Mouse (Mus musculus) small intestine, adult 2 months (tissue): ENCODE data around the gene Slc2a6. TPM values are rescaled to one million over a fixed set of nuclear protein-coding genes. Genes with fewer than 3 reads are reported as not detected.

Source experiments
- H3K27ac ChIP-seq: fragments of 200-500 bp; 2 replicates; pipeline ENCODE4 v1.5.1; 2012; ENCODE audit warnings: low read depth, low read length, control low read depth, inconsistent platforms; ENCODE audit not compliant: insufficient read depth
- H3K27me3 ChIP-seq: fragments of 200-500 bp; 2 replicates; pipeline ENCODE4 v1.6.1; 2012; ENCODE audit warnings: mild to moderate bottlenecking, moderate library complexity, low read length, inconsistent platforms; ENCODE audit not compliant: control insufficient read depth, insufficient read depth
- H3K36me3 ChIP-seq: fragments of 200-500 bp; 2 replicates; pipeline ENCODE4 v1.6.1; 2012; ENCODE audit warnings: mild to moderate bottlenecking, low read length, control low read depth, inconsistent platforms; ENCODE audit not compliant: control insufficient read depth, insufficient read depth
- H3K4me1 ChIP-seq: fragments of 200-500 bp; 2 replicates; pipeline ENCODE4 v1.6.1; 2012; ENCODE audit warnings: low read length, inconsistent platforms, mixed read lengths; ENCODE audit not compliant: control insufficient read depth, insufficient read depth, insufficient read length
- H3K4me3 ChIP-seq: fragments of 200-500 bp; 2 replicates; pipeline ENCODE4 v1.5.1; 2012; ENCODE audit warnings: low read depth, mild to moderate bottlenecking, control low read depth, inconsistent platforms, low read length, moderate library complexity
- CTCF ChIP-seq: fragments of 200-500 bp; IDR thresholded peaks from 2 replicates; pipeline ENCODE4 v1.5.1; 2012; ENCODE audit warnings: low read depth, mild to moderate bottlenecking, control low read depth, inconsistent platforms, low read length, moderate library complexity, mixed read lengths; ENCODE audit not compliant: insufficient replicate concordance, insufficient read length; ENCODE audit errors: extremely low read depth
- POLR2A ChIP-seq: fragments of 200-500 bp; IDR thresholded peaks from 2 replicates; pipeline ENCODE4 v1.6.1; 2012; ENCODE audit warnings: low read depth, mild to moderate bottlenecking, control low read depth, inconsistent platforms, low read length, moderate library complexity
- WGBS: fragments of 180-500 bp; shearing (Covaris S2); methylation state at CpG from one replicate; pipeline ENCODE4 v1.1.7; 2018; 5-methylcytosine and 5-hydroxymethylcytosine counted together
- polyA plus RNA-seq: library from polyadenylated mRNA; depleted of rRNA; stranded (reverse); fragments of >200 nt; gene quantifications from 2 replicates; pipeline ENCODE4 v1.2.3, GENCODE M21; 2012; rRNA removed

Gene Slc2a6
- polyA plus RNA-seq, 1 experiment = 6.1 TPM

DNA sequence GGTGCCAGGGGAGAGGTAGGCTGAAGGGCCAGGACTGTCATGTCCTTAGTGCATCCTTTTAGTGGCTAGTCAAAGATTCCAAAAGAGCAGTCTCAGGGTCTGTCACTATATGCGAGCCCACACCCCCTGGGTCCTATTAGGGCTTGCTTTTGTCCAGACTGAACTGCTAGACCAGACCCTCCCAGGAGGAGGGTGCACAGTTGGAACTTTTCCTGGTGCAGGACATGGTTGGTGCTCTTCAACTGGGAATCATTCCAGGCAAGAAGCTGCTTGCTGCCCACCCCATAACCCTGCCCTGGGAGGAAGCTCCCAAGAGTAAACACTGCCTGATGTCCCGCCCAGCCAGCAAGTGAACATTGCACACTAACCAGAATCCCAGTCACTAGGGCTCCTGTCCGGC is 54.7 kb downstream of the Slc2a6 start, which contains the start of gene Adamts13:
Gene Adamts13 (plus strand): TSS at position 301 of the 400 bp plus-strand sequence.
- peak within 1 kb of the TSS; percentile 42; the same call in 1 of the 2 replicates for H3K27ac ChIP-seq
- no peaks in the 10 kb centered on the region for H3K36me3 ChIP-seq
- H3K4me3 ChIP-seq = no peak within 1 kb of the TSS
- 43% methylated on average over 3 of the region's 3 CpGs for WGBS
- H3K27me3 ChIP-seq = peaks cover 3% of the 10 kb centered on the region; the same call in 1 of the 2 replicates
- H3K4me1 ChIP-seq = peaks cover 4% of the 10 kb centered on the region; the same call in 1 of the 2 replicates
- no peak for TF ChIP-seq CTCF
- no peak for TF ChIP-seq POLR2A

Other genes starting within 250 kb of the Slc2a6 start
- gene Abo, start 163.0 kb downstream of the Slc2a6 start, polyA plus RNA-seq = 0.29 TPM in 1 of 2 replicates, not detected in the other
- gene Surf6, start 125.1 kb downstream of the Slc2a6 start, polyA plus RNA-seq = 2.8 and 3.4 TPM in 2 replicates
- gene Med22, start 117.3 kb downstream of the Slc2a6 start, polyA plus RNA-seq = 9.9 and 16.6 TPM in 2 replicates
- 504 and 639 TPM in 2 replicates for gene Rpl7a, start 117.2 kb downstream of the Slc2a6 start, polyA plus RNA-seq
- gene Surf2, start 111.6 kb downstream of the Slc2a6 start, polyA plus RNA-seq = 8.7 and 11.3 TPM in 2 replicates
- 15.4 and 35.7 TPM in 2 replicates for gene Surf1, start 111.5 kb downstream of the Slc2a6 start, polyA plus RNA-seq
- gene Surf4, start 94.1 kb downstream of the Slc2a6 start, polyA plus RNA-seq = 382 and 644 TPM in 2 replicates
- 0.13 and 0.19 TPM in 2 replicates for gene Stkld1, start 94.0 kb downstream of the Slc2a6 start, polyA plus RNA-seq
- gene Rexo4, start 63.6 kb downstream of the Slc2a6 start, polyA plus RNA-seq = 11.3 and 14.7 TPM in 2 replicates
- gene Adamts13, start 54.6 kb downstream of the Slc2a6 start, polyA plus RNA-seq = 0.94 and 1.1 TPM in 2 replicates
- gene Cacfd1, start 18.1 kb downstream of the Slc2a6 start, polyA plus RNA-seq = 39.5 and 49.1 TPM in 2 replicates
- 0.18 TPM in 1 of 2 replicates, not detected in the other for gene Mymk, start 44.2 kb upstream of the Slc2a6 start, polyA plus RNA-seq
- gene Adamtsl2, start 51.4 kb upstream of the Slc2a6 start, polyA plus RNA-seq = 1.5 and 1.9 TPM in 2 replicates
- gene Fam163b, start 114.5 kb upstream of the Slc2a6 start, polyA plus RNA-seq = 0.08 TPM in 2 replicates
- gene Dbh, start 137.2 kb upstream of the Slc2a6 start, polyA plus RNA-seq = 0.04 and 4.0 TPM in 2 replicates
- gene Sardh, start 220.3 kb upstream of the Slc2a6 start, polyA plus RNA-seq = 9.3 and 13.1 TPM in 2 replicates